Comparison of ENCODE assay signal across 19 mouse cellular contexts in genomic region chr13:117054811-117055496, GRCm38 (mm10). TPM values are rescaled to one million over a fixed set of nuclear protein-coding genes. Genes with fewer than 3 reads are reported as not detected.
A peak's percentile ranks its signal among the peaks of the same experiment; 100 is the strongest.
DNase-seq lines count a peak whose midpoint lies in the region; ATAC-seq lines count a peak whose summit lies in the region.
"Had no signal": no experiment of that assay in that cellular context is flagged by ENCODE, and none has a peak within 500 bp of the region (broad histone marks: within the 10 kb centered on the region; RNA-seq: fewer than 3 reads in every experiment).

No protein-coding gene starts in this region.

- peak; percentile 25 for DNase-seq in CD4-positive, CD25-positive, alpha-beta regulatory T cell, adult 2 months (ENCODE audit: low read depth, low spot score)
- peak; percentile 29 to 35 for DNase-seq in CD8-positive naive resting alpha-beta T cell, adult 2 months (ENCODE audit: low read depth in 2 of 2, low spot score in 2 of 2)
- peak; percentile 25 to 58 for DNase-seq in thymus, adult 18-20 months
- DNase-seq in thymus, postnatal 36 days, result peak; percentile 55 to 69
- no peak for DNase-seq in spleen, postnatal 14 days (ENCODE audit: low spot score in 2 of 2)
- DNase-seq: adrenal gland, postnatal 10 days; cerebellum, adult 18-20 months; cerebellum, postnatal 14 days; gastrocnemius, adult 2 months; kidney, postnatal 4 days; lung, embryonic 14.5 days; midbrain, embryonic 14.5 days; right cerebral cortex, postnatal 25 days had no signal

- ATAC-seq in CD4-positive, CD25-positive, alpha-beta regulatory T cell, adult 4 months, result no peak
- no peak for ATAC-seq in granulocyte monocyte progenitor cell, adult 5-6 weeks (replicated peaks; ENCODE audit: poor library complexity, severe bottlenecking)
- ATAC-seq: hindbrain, postnatal 0 days; intestine, embryonic 16.5 days; liver, embryonic 12.5 days had no signal

RNA-seq across cellular contexts. Expression of gene Parp8, which starts 29.6 kb away (rescaled TPM):
- polyA plus RNA-seq in CD4-positive, CD25-positive, alpha-beta regulatory T cell, adult 4 months (2017; shearing (Covaris generic)), result 10 to 100 TPM; 16.8 to 25.7 TPM
- total RNA-seq in granulocyte monocyte progenitor cell, adult 5-6 weeks (2014; fragmentation: Nextera tagmentation), result 158 and 198 TPM in 2 replicates
- 114 and 119 TPM in 2 replicates for total RNA-seq in granulocyte monocyte progenitor cell, adult 5-6 weeks (2017)
- total RNA-seq: MEL had no signal

Comparison
In these comparisons a context has a peak if more than half of its experiments do, and no peak if none do; other contexts are left out.
1. DNase-seq: peak in CD4-positive, CD25-positive, alpha-beta regulatory T cell, adult 2 months (single experiment), CD8-positive naive resting alpha-beta T cell, adult 2 months (2 of 2), thymus, adult 18-20 months (2 of 2) and thymus, postnatal 36 days (2 of 2); none in spleen, postnatal 14 days (0 of 2).